Mouse (Mus musculus): ENCODE measurements around the gene 1110002E22Rik. TPM values are rescaled to one million over a fixed set of nuclear protein-coding genes. Genes with fewer than 3 reads are reported as not detected.
A peak's percentile ranks its signal among the peaks of the same experiment; 100 is the strongest.

1110002E22Rik gene
- total RNA-seq (2014; rRNA removed) (under 0.01 TPM in 1 of 2 replicates, not detected in the other), polyA plus RNA-seq (2012; rRNA removed) (not detected in 2 replicates)

GRCm38 (mm10) chr3:138064732-138065645 is at the start of gene 1110002E22Rik:
1110002E22Rik (plus strand) TSS chr3:138065052.
- no peak within 1 kb of the TSS for H3K27ac ChIP-seq (replicated peaks; ENCODE audit: insufficient read depth, low read depth, low read length)
- DNase-seq (ENCODE audit: extremely low read depth, low read depth, low spot score): no peak
- no peak for TF ChIP-seq POLR2A (IDR thresholded peaks at IDR 0.05; ENCODE audit: extremely low read depth, insufficient read depth, low read length)
- no peak for TF ChIP-seq CTCF (IDR thresholded peaks at IDR 0.05; ENCODE audit: low read depth, low read length)
- H3K27me3 ChIP-seq (ENCODE audit: control insufficient read depth, insufficient read depth, low read length): no peaks in the 10 kb centered on the region
- H3K79me2 ChIP-seq (ENCODE audit: control insufficient read depth, insufficient read depth, low read length): no peaks in the 10 kb centered on the region
- no peaks in the 10 kb centered on the region for H3K36me3 ChIP-seq (ENCODE audit: control insufficient read depth, insufficient read depth, low read length)
- 77% methylated on average over 33 of the region's 33 CpGs for WGBS
- H3K4me3 ChIP-seq (ENCODE audit: insufficient read depth, low read depth, low read length): no peak within 1 kb of the TSS
- H3K4me1 ChIP-seq (ENCODE audit: control insufficient read depth, insufficient read depth, low read length): no peaks in the 10 kb centered on the region
- H3K9ac ChIP-seq (ENCODE audit: low read depth, low read length): no peak within 1 kb of the TSS

DNA sequence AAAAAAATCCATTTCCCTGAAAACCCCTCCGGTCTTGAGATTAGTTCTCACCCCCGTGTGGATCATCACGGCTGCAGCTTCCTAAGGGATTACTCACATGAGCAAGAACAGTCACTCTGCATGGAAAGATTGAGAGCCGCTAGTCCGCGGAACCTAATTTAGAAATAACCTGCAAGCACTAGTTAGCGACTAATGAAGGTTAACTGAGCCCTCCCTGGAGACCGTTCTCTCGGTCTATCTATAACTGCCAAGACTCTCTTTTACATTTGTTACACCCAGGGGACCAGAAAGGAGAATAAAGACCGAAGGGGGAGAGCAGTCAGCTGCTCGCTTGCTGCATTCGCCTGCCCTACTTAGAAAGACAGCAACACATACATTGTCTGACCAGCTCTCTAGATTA is 48.0 kb upstream of the 1110002E22Rik start:
- WGBS: 95% methylated on average over 12 of the region's 12 CpGs
- H3K27ac ChIP-seq (replicated peaks; ENCODE audit: insufficient read depth, low read depth, low read length): no peak overlapping the region
- no peak for TF ChIP-seq CTCF (IDR thresholded peaks at IDR 0.05; ENCODE audit: low read depth, low read length)
- TF ChIP-seq POLR2A (IDR thresholded peaks at IDR 0.05; ENCODE audit: extremely low read depth, insufficient read depth, low read length): no peak
- no peak overlapping the region for H3K9ac ChIP-seq (ENCODE audit: low read depth, low read length)
- H3K4me3 ChIP-seq (ENCODE audit: insufficient read depth, low read depth, low read length): no peak overlapping the region
- no peaks in the 10 kb centered on the region for H3K36me3 ChIP-seq (ENCODE audit: control insufficient read depth, insufficient read depth, low read length)
- no peak for DNase-seq (ENCODE audit: extremely low read depth, low read depth, low spot score)
- no peaks in the 10 kb centered on the region for H3K79me2 ChIP-seq (ENCODE audit: control insufficient read depth, insufficient read depth, low read length)
- no peaks in the 10 kb centered on the region for H3K4me1 ChIP-seq (ENCODE audit: control insufficient read depth, insufficient read depth, low read length)
- H3K27me3 ChIP-seq (ENCODE audit: control insufficient read depth, insufficient read depth, low read length): no peaks in the 10 kb centered on the region

GRCm38 (mm10) chr3:138022003-138022402 is 42.8 kb upstream of the 1110002E22Rik start:
- H3K9ac ChIP-seq (ENCODE audit: low read depth, low read length): no peak overlapping the region
- no peaks in the 10 kb centered on the region for H3K36me3 ChIP-seq (ENCODE audit: control insufficient read depth, insufficient read depth, low read length)
- 73% methylated on average over 4 of the region's 4 CpGs for WGBS
- H3K79me2 ChIP-seq (ENCODE audit: control insufficient read depth, insufficient read depth, low read length): no peaks in the 10 kb centered on the region
- no peaks in the 10 kb centered on the region for H3K27me3 ChIP-seq (ENCODE audit: control insufficient read depth, insufficient read depth, low read length)
- TF ChIP-seq CTCF (IDR thresholded peaks at IDR 0.05; ENCODE audit: low read depth, low read length) (no peak), POLR2A (IDR thresholded peaks at IDR 0.05; ENCODE audit: extremely low read depth, insufficient read depth, low read length) (no peak)
- peak; percentile 3 for DNase-seq (ENCODE audit: extremely low read depth, low read depth, low spot score)
- H3K27ac ChIP-seq (replicated peaks; ENCODE audit: insufficient read depth, low read depth, low read length): no peak overlapping the region
- H3K4me3 ChIP-seq (ENCODE audit: insufficient read depth, low read depth, low read length): no peak overlapping the region
- H3K4me1 ChIP-seq (ENCODE audit: control insufficient read depth, insufficient read depth, low read length): no peaks in the 10 kb centered on the region; the same call in 1 of the 2 replicates

DNA sequence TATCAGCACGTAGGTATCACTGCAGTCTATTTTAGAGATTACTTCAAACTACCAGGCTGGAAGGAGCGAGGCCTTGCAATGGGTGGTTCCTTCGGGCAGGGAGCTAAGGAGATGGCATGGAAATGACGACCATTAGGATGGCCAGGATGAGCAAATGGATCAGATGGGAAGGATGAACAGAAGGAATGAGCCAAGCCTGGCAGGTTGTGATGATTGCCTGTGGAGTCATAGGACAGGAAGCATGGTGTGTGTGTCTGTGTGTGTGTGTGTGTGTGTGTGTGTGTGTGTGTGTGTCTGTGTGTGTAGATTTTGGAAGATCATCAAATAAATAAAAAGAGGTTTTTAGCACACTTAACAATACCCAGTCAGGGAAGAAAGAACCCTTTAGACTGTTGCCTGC is 42.2 kb upstream of the 1110002E22Rik start:
- Histone ChIP-seq H3K4me3 (ENCODE audit: insufficient read depth, low read depth, low read length) (no peak overlapping the region), H3K4me1 (ENCODE audit: control insufficient read depth, insufficient read depth, low read length) (no peaks in the 10 kb centered on the region; the same call in 1 of the 2 replicates), H3K36me3 (ENCODE audit: control insufficient read depth, insufficient read depth, low read length) (no peaks in the 10 kb centered on the region), H3K27me3 (ENCODE audit: control insufficient read depth, insufficient read depth, low read length) (no peaks in the 10 kb centered on the region), H3K9ac (ENCODE audit: low read depth, low read length) (no peak overlapping the region), H3K27ac (replicated peaks; ENCODE audit: insufficient read depth, low read depth, low read length) (no peak overlapping the region), H3K79me2 (ENCODE audit: control insufficient read depth, insufficient read depth, low read length) (no peaks in the 10 kb centered on the region)
- 90% methylated on average over 4 of the region's 4 CpGs for WGBS
- DNase-seq (ENCODE audit: extremely low read depth, low read depth, low spot score): no peak
- TF ChIP-seq CTCF (IDR thresholded peaks at IDR 0.05; ENCODE audit: low read depth, low read length) (no peak), POLR2A (IDR thresholded peaks at IDR 0.05; ENCODE audit: extremely low read depth, insufficient read depth, low read length) (no peak)

GRCm38 (mm10) chr3:138026286-138026685 is 38.6 kb upstream of the 1110002E22Rik start:
- no peak overlapping the region for H3K9ac ChIP-seq (ENCODE audit: low read depth, low read length)
- H3K27me3 ChIP-seq (ENCODE audit: control insufficient read depth, insufficient read depth, low read length): no peaks in the 10 kb centered on the region
- H3K4me1 ChIP-seq (ENCODE audit: control insufficient read depth, insufficient read depth, low read length): no peaks in the 10 kb centered on the region; the same call in 1 of the 2 replicates
- no peaks in the 10 kb centered on the region for H3K79me2 ChIP-seq (ENCODE audit: control insufficient read depth, insufficient read depth, low read length)
- TF ChIP-seq POLR2A (IDR thresholded peaks at IDR 0.05; ENCODE audit: extremely low read depth, insufficient read depth, low read length) (no peak), CTCF (IDR thresholded peaks at IDR 0.05; ENCODE audit: low read depth, low read length) (no peak)
- WGBS: 72% methylated on average over 10 of the region's 10 CpGs
- H3K27ac ChIP-seq (replicated peaks; ENCODE audit: insufficient read depth, low read depth, low read length): no peak overlapping the region
- H3K36me3 ChIP-seq (ENCODE audit: control insufficient read depth, insufficient read depth, low read length): no peaks in the 10 kb centered on the region
- no peak overlapping the region for H3K4me3 ChIP-seq (ENCODE audit: insufficient read depth, low read depth, low read length)
- DNase-seq (ENCODE audit: extremely low read depth, low read depth, low spot score): peak; percentile 9

All from liver, adult 2 months (tissue).